Mouse (Mus musculus): ENCODE results near the gene Mrln. TPM values are rescaled to one million over a fixed set of nuclear protein-coding genes. Genes with fewer than 3 reads are reported as not detected.

Mrln gene
- polyA plus RNA-seq, 1 experiment from 2014 or later, result 0.63 TPM

- H3K9me3 ChIP-seq, result no peaks in the 10 kb centered on the region
- H3K4me3 ChIP-seq, result no peak overlapping the region
- peaks cover 78% of the 10 kb centered on the region for H3K36me3 ChIP-seq
- no peaks in the 10 kb centered on the region for H3K27me3 ChIP-seq (ENCODE audit: insufficient read depth, poor library complexity, severe bottlenecking)
- no peak overlapping the region for H3K27ac ChIP-seq
- DNase-seq (ENCODE audit: low spot score), result no peak
- WGBS, result 79% methylated on average over 16 of the region's 16 CpGs
- H3K4me1 ChIP-seq, result peaks cover 11% of the 10 kb centered on the region; the same call in 1 of the 2 replicates
Observed at GRCm38 (mm10) chr10:70174494-70175190, 29.8 kb upstream of the Mrln start.

- H3K4me1 ChIP-seq, result peaks cover 9% of the 10 kb centered on the region
- DNase-seq (ENCODE audit: low spot score), result no peak
- H3K9me3 ChIP-seq, result no peaks in the 10 kb centered on the region
- peaks cover 59% of the 10 kb centered on the region for H3K36me3 ChIP-seq
- H3K27me3 ChIP-seq (ENCODE audit: insufficient read depth, poor library complexity, severe bottlenecking), result no peaks in the 10 kb centered on the region
- no peak overlapping the region for H3K4me3 ChIP-seq
- no peak overlapping the region for H3K27ac ChIP-seq
- 89% methylated on average over 9 of the region's 9 CpGs for WGBS
Observed at GRCm38 (mm10) chr10:70180727-70181126, 23.7 kb upstream of the Mrln start.

GRCm38 (mm10) chr10:70181279-70181972 is 23.0 kb upstream of the Mrln start:
- peaks cover 52% of the 10 kb centered on the region for H3K36me3 ChIP-seq
- DNase-seq (ENCODE audit: low spot score), result no peak

GRCm38 (mm10) chr10:70183210-70184080 is 21.0 kb upstream of the Mrln start:
- Histone ChIP-seq H3K4me1 (peaks cover 9% of the 10 kb centered on the region), H3K9me3 (no peaks in the 10 kb centered on the region), H3K4me3 (no peak overlapping the region), H3K27me3 (ENCODE audit: insufficient read depth, poor library complexity, severe bottlenecking) (no peaks in the 10 kb centered on the region), H3K27ac (peak overlapping the region; percentile 57; the same call in 1 of the 2 replicates), H3K36me3 (peaks cover 51% of the 10 kb centered on the region)
- WGBS, result 71% methylated on average over 15 of the region's 15 CpGs
- no peak for DNase-seq (ENCODE audit: low spot score)

More at GRCm38 (mm10) chr10:70181279-70181972, 23.0 kb upstream of the Mrln start:
- WGBS, result 84% methylated on average over 11 of the region's 11 CpGs
- H3K4me3 ChIP-seq, result no peak overlapping the region
- H3K27ac ChIP-seq, result no peak overlapping the region
- peaks cover 9% of the 10 kb centered on the region for H3K4me1 ChIP-seq
- H3K9me3 ChIP-seq, result no peaks in the 10 kb centered on the region
- H3K27me3 ChIP-seq (ENCODE audit: insufficient read depth, poor library complexity, severe bottlenecking), result no peaks in the 10 kb centered on the region

GRCm38 (mm10) chr10:70186136-70186535 is 18.3 kb upstream of the Mrln start:
- H3K4me1 ChIP-seq, result peaks cover 9% of the 10 kb centered on the region
- no peaks in the 10 kb centered on the region for H3K27me3 ChIP-seq (ENCODE audit: insufficient read depth, poor library complexity, severe bottlenecking)
- H3K4me3 ChIP-seq, result no peak overlapping the region
- no peak for DNase-seq (ENCODE audit: low spot score)
- no peaks in the 10 kb centered on the region for H3K9me3 ChIP-seq
- no peak overlapping the region for H3K27ac ChIP-seq
- WGBS, result 70% methylated on average over 9 of the region's 9 CpGs
- peaks cover 58% of the 10 kb centered on the region for H3K36me3 ChIP-seq

- 87% methylated on average over 7 of the region's 7 CpGs for WGBS
- H3K36me3 ChIP-seq, result peaks cover 58% of the 10 kb centered on the region
- H3K4me3 ChIP-seq, result no peak overlapping the region
- H3K27me3 ChIP-seq (ENCODE audit: insufficient read depth, poor library complexity, severe bottlenecking), result no peaks in the 10 kb centered on the region
- no peak for DNase-seq (ENCODE audit: low spot score)
- H3K9me3 ChIP-seq, result no peaks in the 10 kb centered on the region
- no peak overlapping the region for H3K27ac ChIP-seq
- peaks cover 6% of the 10 kb centered on the region for H3K4me1 ChIP-seq
Observed at GRCm38 (mm10) chr10:70186586-70186985, 17.9 kb upstream of the Mrln start.

GRCm38 (mm10) chr10:70189864-70190263 is 14.6 kb upstream of the Mrln start:
- no peak for DNase-seq (ENCODE audit: low spot score)
- Histone ChIP-seq H3K27ac (no peak overlapping the region), H3K9me3 (no peaks in the 10 kb centered on the region), H3K4me3 (no peak overlapping the region), H3K36me3 (peaks cover 64% of the 10 kb centered on the region), H3K4me1 (no peaks in the 10 kb centered on the region), H3K27me3 (ENCODE audit: insufficient read depth, poor library complexity, severe bottlenecking) (no peaks in the 10 kb centered on the region)
- WGBS, result 83% methylated on average over 13 of the region's 13 CpGs

- 69% methylated on average over 9 of the region's 9 CpGs for WGBS
- Histone ChIP-seq H3K27ac (no peak overlapping the region), H3K4me1 (peaks cover 4% of the 10 kb centered on the region; the same call in 1 of the 2 replicates), H3K27me3 (ENCODE audit: insufficient read depth, poor library complexity, severe bottlenecking) (no peaks in the 10 kb centered on the region), H3K9me3 (no peaks in the 10 kb centered on the region), H3K36me3 (peaks cover 37% of the 10 kb centered on the region), H3K4me3 (no peak overlapping the region)
- DNase-seq (ENCODE audit: low spot score), result no peak
Observed at GRCm38 (mm10) chr10:70194283-70194682, 10.2 kb upstream of the Mrln start.

GRCm38 (mm10) chr10:70195279-70195678 is 9.2 kb upstream of the Mrln start:
- DNase-seq (ENCODE audit: low spot score), result no peak
- Histone ChIP-seq H3K9me3 (no peaks in the 10 kb centered on the region), H3K27me3 (ENCODE audit: insufficient read depth, poor library complexity, severe bottlenecking) (no peaks in the 10 kb centered on the region), H3K4me3 (no peak overlapping the region), H3K36me3 (peaks cover 27% of the 10 kb centered on the region), H3K27ac (no peak overlapping the region), H3K4me1 (peaks cover 4% of the 10 kb centered on the region; the same call in 1 of the 2 replicates)
- 75% methylated on average over 7 of the region's 7 CpGs for WGBS

GRCm38 (mm10) chr10:70195786-70196185 is 8.7 kb upstream of the Mrln start:
- WGBS, result 58% methylated on average over 7 of the region's 7 CpGs
- DNase-seq (ENCODE audit: low spot score), result no peak
- no peaks in the 10 kb centered on the region for H3K9me3 ChIP-seq
- H3K36me3 ChIP-seq, result peaks cover 26% of the 10 kb centered on the region
- no peak overlapping the region for H3K27ac ChIP-seq
- H3K4me3 ChIP-seq, result no peak overlapping the region
- H3K4me1 ChIP-seq, result peaks cover 4% of the 10 kb centered on the region; the same call in 1 of the 2 replicates
- H3K27me3 ChIP-seq (ENCODE audit: insufficient read depth, poor library complexity, severe bottlenecking), result no peaks in the 10 kb centered on the region

GRCm38 (mm10) chr10:70196666-70197065 is 7.8 kb upstream of the Mrln start:
- 87% methylated on average over 6 of the region's 6 CpGs for WGBS
- no peaks in the 10 kb centered on the region for H3K9me3 ChIP-seq
- peaks cover 4% of the 10 kb centered on the region; the same call in 1 of the 2 replicates for H3K4me1 ChIP-seq
- H3K36me3 ChIP-seq, result peaks cover 20% of the 10 kb centered on the region
- no peak for DNase-seq (ENCODE audit: low spot score)
- H3K27me3 ChIP-seq (ENCODE audit: insufficient read depth, poor library complexity, severe bottlenecking), result no peaks in the 10 kb centered on the region
- no peak overlapping the region for H3K27ac ChIP-seq
- H3K4me3 ChIP-seq, result no peak overlapping the region

GRCm38 (mm10) chr10:70197601-70198000 is 6.9 kb upstream of the Mrln start:
- Histone ChIP-seq H3K36me3 (peaks cover 17% of the 10 kb centered on the region), H3K27me3 (ENCODE audit: insufficient read depth, poor library complexity, severe bottlenecking) (no peaks in the 10 kb centered on the region), H3K27ac (no peak overlapping the region), H3K9me3 (no peaks in the 10 kb centered on the region), H3K4me1 (peaks cover 4% of the 10 kb centered on the region; the same call in 1 of the 2 replicates), H3K4me3 (no peak overlapping the region)
- DNase-seq (ENCODE audit: low spot score), result no peak
- WGBS, result 82% methylated on average over 2 of the region's 2 CpGs

Measured in heart, embryonic 10.5 days (tissue).